Mouse (Mus musculus) stomach, postnatal 0 days (tissue): ENCODE data around the gene Krt9. TPM values are rescaled to one million over a fixed set of nuclear protein-coding genes. Genes with fewer than 3 reads are reported as not detected.
A peak's percentile ranks its signal among the peaks of the same experiment; 100 is the strongest.

Experiments used
- ATAC-seq: fragments of 200-750 bp; cut with Nextera tagmentation; 2 replicates; pipeline ENCODE4 v1.8.0; 2017; ENCODE audit not compliant: low FRiP score, low TSS enrichment
- DNase-seq: peaks from one replicate; pipeline ENCODE4 v3.0.0-alpha.2; 2016; ENCODE audit warnings: low spot score
- H3K27ac ChIP-seq: fragments of 300-500 bp; sonication (generic); replicated peaks from 2 replicates; pipeline ENCODE4 v1.5.1; 2014; ENCODE audit warnings: mild to moderate bottlenecking, control low read depth
- H3K27me3 ChIP-seq: fragments of 300-500 bp; sonication (generic); 2 replicates; pipeline ENCODE4 v1.6.1; 2014; ENCODE audit warnings: low read length; ENCODE audit not compliant: control insufficient read depth, insufficient read depth
- H3K36me3 ChIP-seq: fragments of 300-500 bp; sonication (generic); 2 replicates; pipeline ENCODE4 v1.6.1; 2014; ENCODE audit warnings: low read length, mixed read lengths; ENCODE audit not compliant: control insufficient read depth, insufficient read depth
- H3K4me1 ChIP-seq: fragments of 300-500 bp; sonication (generic); replicated peaks from 2 replicates; pipeline ENCODE4 v1.6.1; 2014; ENCODE audit warnings: antibody characterized with exemption; ENCODE audit not compliant: control insufficient read depth, insufficient read depth
- H3K4me2 ChIP-seq: fragments of 300-500 bp; sonication (generic); replicated peaks from 2 replicates; pipeline ENCODE4 v1.6.1; 2014; ENCODE audit warnings: low read depth, mild to moderate bottlenecking, control low read depth, moderate library complexity
- H3K4me3 ChIP-seq: fragments of 300-500 bp; sonication (generic); 2 replicates; pipeline ENCODE4 v1.5.1; 2014; ENCODE audit warnings: low read depth, low read length, control low read depth
- H3K9ac ChIP-seq: fragments of 300-500 bp; sonication (generic); 2 replicates; pipeline ENCODE4 v1.6.1; 2014; ENCODE audit warnings: mild to moderate bottlenecking, low read length, control low read depth, mixed read lengths
- H3K9me3 ChIP-seq: fragments of 300-500 bp; sonication (generic); 2 replicates; pipeline ENCODE4 v1.6.1; 2016; ENCODE audit warnings: low read length; ENCODE audit not compliant: control insufficient read depth
- CTCF ChIP-seq: IDR thresholded peaks from 2 replicates; pipeline ENCODE4 v1.5.1; 2016; ENCODE audit warnings: antibody characterized with exemption, low read depth, mild to moderate bottlenecking, moderate library complexity
- EP300 ChIP-seq: optimal IDR thresholded peaks from 2 replicates; pipeline ENCODE3; 2016; ENCODE audit warnings: antibody characterized with exemption
- WGBS: fragments of 180-500 bp; shearing (Covaris S2); extraction: QIAGEN DNeasy Blood & Tissue Kit; methylation state at CpG from one replicate; pipeline ENCODE4 v1.1.7; 2014; 5-methylcytosine and 5-hydroxymethylcytosine counted together
- polyA plus RNA-seq: library from polyadenylated mRNA; unstranded; fragments of >200 nt; fragmentation: Nextera tagmentation; extraction: Ambion mirVana; gene quantifications from 2 replicates; pipeline ENCODE4 v1.2.1, GENCODE M21; 2015

Gene Krt9
- polyA plus RNA-seq, 1 experiment from 2014 or later = not detected

DNA sequence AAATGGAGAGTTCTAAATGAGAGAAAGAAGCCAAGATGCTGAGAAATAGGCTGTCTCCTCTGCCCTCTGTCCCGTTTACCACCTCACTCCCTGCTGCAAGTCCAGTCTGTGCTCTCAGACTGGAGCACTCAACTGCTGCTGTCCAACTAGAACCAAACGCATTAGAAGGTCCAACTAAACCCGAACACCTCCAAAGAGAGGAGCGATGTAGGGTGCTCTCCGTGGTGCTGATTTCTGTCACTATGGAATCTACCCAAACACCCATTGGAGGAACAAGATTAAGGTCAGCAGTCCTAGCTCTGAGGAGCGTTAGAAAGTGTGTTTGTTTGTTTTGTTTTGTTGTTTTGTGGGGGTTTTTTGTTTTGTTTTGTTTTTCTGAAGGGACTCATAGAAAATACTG lies 10.4 kb upstream of the Krt9 start:
- TF ChIP-seq CTCF (no peak), EP300 (no peak)
- Histone ChIP-seq H3K4me3 (no peak overlapping the region), H3K4me2 (no peak overlapping the region), H3K36me3 (no peaks in the 10 kb centered on the region), H3K27me3 (no peaks in the 10 kb centered on the region), H3K27ac (no peak overlapping the region), H3K9ac (no peak overlapping the region), H3K9me3 (no peaks in the 10 kb centered on the region), H3K4me1 (no peaks in the 10 kb centered on the region)
- no peak for ATAC-seq
- peak; percentile 69 for DNase-seq
- 13% methylated on average over 6 of the region's 6 CpGs for WGBS

DNA sequence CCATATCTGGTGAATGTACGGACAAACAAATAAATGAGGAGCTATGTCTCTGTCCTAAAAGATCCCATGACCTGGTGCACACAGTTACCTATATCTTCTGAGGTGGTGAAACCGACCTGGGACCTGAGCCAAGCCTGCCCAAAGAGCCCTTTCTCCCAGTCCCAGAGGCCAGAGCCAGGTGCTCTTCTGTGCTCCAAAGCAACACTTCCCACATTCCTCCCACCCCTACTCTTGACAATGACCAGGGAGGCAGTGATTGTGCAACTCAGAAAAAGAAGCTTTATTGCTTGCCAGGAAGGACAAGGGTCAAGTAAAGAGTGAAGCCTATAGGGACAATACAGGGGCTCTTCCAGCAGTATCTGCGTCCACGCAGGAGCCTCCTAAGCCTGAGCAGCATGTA lies 9.9 kb upstream of the Krt9 start:
- 82% methylated on average over 4 of the region's 4 CpGs for WGBS
- Histone ChIP-seq H3K27me3 (no peaks in the 10 kb centered on the region), H3K9ac (no peak overlapping the region), H3K36me3 (no peaks in the 10 kb centered on the region), H3K27ac (no peak overlapping the region), H3K4me3 (no peak overlapping the region), H3K4me1 (no peaks in the 10 kb centered on the region), H3K9me3 (no peaks in the 10 kb centered on the region), H3K4me2 (no peak overlapping the region)
- TF ChIP-seq CTCF (no peak), EP300 (no peak)
- DNase-seq (no peak), ATAC-seq (no peak)

DNA sequence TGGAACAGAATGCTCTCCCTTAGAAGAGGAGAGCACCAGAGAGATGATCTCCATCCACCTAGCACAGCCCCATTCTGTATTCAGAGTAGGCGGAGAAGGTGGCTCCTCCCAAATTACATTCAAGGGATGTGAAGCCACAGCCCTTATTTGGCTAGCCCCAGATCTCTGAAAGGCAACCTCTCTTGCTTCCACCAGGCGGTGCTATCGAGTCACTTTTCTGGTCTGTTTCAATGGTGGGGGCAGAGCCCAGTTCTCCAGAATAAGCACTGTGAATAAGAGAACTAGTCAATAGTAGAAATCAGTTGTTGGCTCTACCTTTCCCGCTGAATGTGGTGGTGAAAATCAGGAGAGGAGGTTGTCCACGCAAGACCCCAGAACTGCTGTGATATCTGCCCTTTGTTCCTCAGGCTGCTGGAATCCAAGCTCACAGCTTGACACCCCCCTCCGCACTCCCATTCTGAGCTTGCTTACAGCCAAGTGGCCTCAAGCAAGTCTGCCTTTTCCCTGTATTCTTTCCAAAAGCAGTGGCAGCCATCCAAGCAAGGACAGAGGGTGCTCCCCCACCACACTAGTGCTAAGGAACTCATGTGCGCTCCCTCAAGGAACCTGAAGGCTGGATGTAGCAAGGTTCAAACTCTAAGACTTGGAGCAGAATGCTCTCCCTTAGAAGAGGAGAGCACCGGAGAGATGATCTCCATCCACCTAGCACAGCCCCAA lies 7.2 kb upstream of the Krt9 start:
- Histone ChIP-seq H3K27me3 (no peaks in the 10 kb centered on the region), H3K9me3 (no peaks in the 10 kb centered on the region), H3K4me1 (no peaks in the 10 kb centered on the region), H3K4me2 (no peak overlapping the region), H3K36me3 (no peaks in the 10 kb centered on the region), H3K27ac (no peak overlapping the region), H3K9ac (no peak overlapping the region), H3K4me3 (no peak overlapping the region)
- ATAC-seq = no peak
- WGBS = 42% methylated on average over 8 of the region's 8 CpGs
- no peak for TF ChIP-seq EP300
- peak; percentile 74 for TF ChIP-seq CTCF
- DNase-seq = peak; percentile 61

DNA sequence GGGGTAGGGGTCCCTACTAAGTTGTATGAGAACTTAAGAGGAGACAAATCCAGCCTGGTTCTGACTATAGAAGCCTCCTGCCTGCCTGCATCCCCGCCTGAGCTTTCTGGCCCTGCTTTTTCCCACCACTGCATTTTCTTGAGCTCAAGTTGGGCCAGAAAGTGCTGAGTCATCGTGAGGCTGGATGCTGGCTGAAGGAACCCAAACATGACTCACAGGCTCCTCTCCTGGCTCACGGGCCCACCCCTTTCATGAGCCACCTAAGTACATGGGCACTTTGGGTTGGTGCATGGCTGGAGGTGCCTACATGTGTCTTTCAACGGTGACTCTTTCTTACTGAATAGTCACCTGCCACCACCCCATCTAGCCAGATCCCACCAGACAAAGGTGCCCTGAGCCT lies 5.6 kb upstream of the Krt9 start:
- TF ChIP-seq CTCF = no peak
- no peak for TF ChIP-seq EP300
- Histone ChIP-seq H3K27ac (no peak overlapping the region), H3K9me3 (no peaks in the 10 kb centered on the region), H3K4me2 (no peak overlapping the region), H3K4me1 (no peaks in the 10 kb centered on the region), H3K36me3 (no peaks in the 10 kb centered on the region), H3K9ac (no peak overlapping the region), H3K27me3 (no peaks in the 10 kb centered on the region), H3K4me3 (no peak overlapping the region)
- no peak for ATAC-seq
- DNase-seq = no peak
- WGBS = 69% methylated on average over 4 of the region's 4 CpGs

DNA sequence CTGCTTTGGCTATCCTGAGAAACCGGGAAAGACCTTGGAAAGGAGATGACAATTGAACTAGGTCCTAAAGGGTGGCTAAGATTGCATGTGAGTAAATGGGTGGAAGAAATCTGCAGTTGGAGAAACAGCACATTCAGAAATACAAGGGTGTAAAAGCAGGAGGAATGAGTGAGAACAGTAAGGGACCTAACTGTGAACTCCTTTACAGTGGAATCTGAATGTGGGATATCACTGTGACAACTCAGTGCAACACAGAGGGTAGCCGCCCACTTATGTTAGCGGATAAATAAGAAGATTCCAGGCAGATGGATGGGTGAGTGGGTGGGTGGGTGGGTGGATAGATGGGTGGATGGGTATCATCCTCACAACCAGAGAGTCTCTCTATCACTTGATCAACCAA lies 1.2 kb downstream of the Krt9 start:
- ATAC-seq = no peak
- WGBS = 98% methylated on average over 3 of the region's 3 CpGs
- H3K4me3 ChIP-seq = no peak overlapping the region
- H3K9ac ChIP-seq = no peak overlapping the region
- H3K9me3 ChIP-seq = no peaks in the 10 kb centered on the region
- no peaks in the 10 kb centered on the region for H3K36me3 ChIP-seq
- TF ChIP-seq CTCF (no peak), EP300 (no peak)
- no peaks in the 10 kb centered on the region for H3K27me3 ChIP-seq
- no peak for DNase-seq
- no peaks in the 10 kb centered on the region for H3K4me1 ChIP-seq
- no peak overlapping the region for H3K4me2 ChIP-seq
- H3K27ac ChIP-seq = no peak overlapping the region

DNA sequence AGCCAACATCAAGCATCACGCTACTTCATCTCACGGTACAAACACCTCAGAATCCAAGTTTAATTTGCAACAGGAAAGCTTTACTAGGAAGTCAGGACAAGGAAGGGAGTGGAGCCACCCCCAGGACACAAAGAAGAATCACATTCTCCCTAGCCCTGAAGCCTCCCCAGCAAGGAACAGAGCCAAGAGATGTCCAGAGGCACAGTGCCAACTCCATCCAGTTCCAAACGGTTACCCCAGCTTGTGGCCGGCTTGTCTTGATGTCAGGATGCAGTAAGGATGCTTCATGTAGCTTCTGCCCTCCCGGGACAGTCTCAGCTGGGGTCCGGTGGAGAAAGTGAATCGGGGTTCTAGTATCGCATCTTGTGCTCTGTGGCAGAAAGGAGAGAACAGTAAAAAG lies 6.3 kb downstream of the Krt9 start:
- TF ChIP-seq CTCF = no peak
- no peak for TF ChIP-seq EP300
- H3K27ac ChIP-seq = no peak overlapping the region
- DNase-seq = no peak
- H3K4me3 ChIP-seq = no peak overlapping the region
- H3K4me2 ChIP-seq = no peak overlapping the region
- no peak for ATAC-seq
- H3K27me3 ChIP-seq = no peaks in the 10 kb centered on the region
- no peaks in the 10 kb centered on the region for H3K4me1 ChIP-seq
- H3K36me3 ChIP-seq = no peaks in the 10 kb centered on the region
- no peak overlapping the region for H3K9ac ChIP-seq
- 83% methylated on average over 8 of the region's 8 CpGs for WGBS
- no peaks in the 10 kb centered on the region for H3K9me3 ChIP-seq
